Mouse (Mus musculus) forebrain, embryonic 10.5 days (tissue): ENCODE results near the gene Wnt7b. TPM values are rescaled to one million over a fixed set of nuclear protein-coding genes. Genes with fewer than 3 reads are reported as not detected.

Experiments used
- DNase-seq: peaks from one replicate; pipeline ENCODE4 v3.0.0-alpha.2; 2017; ENCODE audit warnings: low spot score; ENCODE audit errors: extremely low spot score
- H3K27ac ChIP-seq: fragments of 300-500 bp; sonication (generic); 2 replicates; pipeline ENCODE4 v1.5.1; 2016; ENCODE audit warnings: mild to moderate bottlenecking
- H3K27me3 ChIP-seq: fragments of 300-500 bp; sonication (generic); 2 replicates; pipeline ENCODE4 v1.6.1; 2016; ENCODE audit warnings: mild to moderate bottlenecking; ENCODE audit not compliant: poor library complexity, severe bottlenecking
- H3K36me3 ChIP-seq: fragments of 300-500 bp; sonication (generic); replicated peaks from 2 replicates; pipeline ENCODE4 v1.6.1; 2016; ENCODE audit warnings: mild to moderate bottlenecking, moderate library complexity
- H3K4me1 ChIP-seq: fragments of 300-500 bp; sonication (generic); 2 replicates; pipeline ENCODE4 v1.6.1; 2016
- H3K4me3 ChIP-seq: fragments of 300-500 bp; sonication (generic); 2 replicates; pipeline ENCODE4 v1.5.1; 2016; ENCODE audit warnings: mild to moderate bottlenecking, moderate library complexity
- H3K9me3 ChIP-seq: fragments of 300-500 bp; sonication (generic); 2 replicates; pipeline ENCODE4 v1.6.1; 2016; ENCODE audit warnings: mild to moderate bottlenecking, moderate library complexity
- WGBS: fragments of 180-500 bp; shearing (Covaris S2); methylation state at CpG from one replicate; pipeline ENCODE4 v1.1.7; 2016; 5-methylcytosine and 5-hydroxymethylcytosine counted together
- polyA plus RNA-seq: library from polyadenylated mRNA; unstranded; fragments of >200 nt; fragmentation: Nextera tagmentation; extraction: Ambion mirVana; gene quantifications from 2 replicates; pipeline ENCODE4 v1.2.1, GENCODE M21; 2016

Gene Wnt7b
- 126 and 134 TPM in 2 replicates for polyA plus RNA-seq

DNA sequence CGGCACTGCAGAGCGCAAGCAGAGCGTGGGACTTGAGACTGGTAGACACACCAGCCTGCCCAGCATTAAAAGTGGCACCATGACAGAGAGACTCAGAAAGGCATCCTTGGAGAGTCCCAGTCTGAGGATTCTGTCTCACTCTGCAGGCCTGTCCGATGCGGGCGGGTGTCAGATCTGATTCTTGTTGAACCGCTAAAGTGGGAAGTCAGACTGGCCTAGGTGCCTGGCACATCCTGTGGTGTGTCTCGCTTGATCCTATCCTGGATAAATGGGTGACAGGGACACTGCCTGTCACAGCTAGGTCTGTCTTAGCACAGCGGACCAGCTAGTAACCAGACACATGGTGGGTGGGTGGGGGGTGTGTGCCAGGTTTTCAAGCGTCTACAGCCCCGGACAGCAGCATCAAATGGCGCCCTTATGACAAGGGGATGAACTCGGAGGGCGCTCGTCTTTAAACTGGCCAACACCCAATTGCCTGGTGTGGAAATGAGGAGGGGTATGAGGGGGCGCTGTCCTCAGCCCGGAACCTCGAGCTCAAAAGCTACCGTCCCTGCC is at the start of gene Wnt7b:
Gene Wnt7b, minus strand, starts transcription at position 118 of the 555 bp plus-strand sequence.
- Histone ChIP-seq H3K36me3 (0 out of 2 replicates have a peak, but pooled peaks cover 2% of the 10 kb centered on the region), H3K27me3 (peaks cover 76% of the 10 kb centered on the region), H3K27ac (peak within 1 kb of the TSS; percentile 96), H3K4me1 (peaks cover 63% of the 10 kb centered on the region), H3K9me3 (no peaks in the 10 kb centered on the region), H3K4me3 (peak within 1 kb of the TSS; percentile 80)
- DNase-seq: peak; percentile 56
- 3% methylated on average over 19 of the region's 19 CpGs for WGBS

- Histone ChIP-seq H3K4me1 (peaks cover 30% of the 10 kb centered on the region), H3K4me3 (no peak overlapping the region), H3K27me3 (peaks cover 65% of the 10 kb centered on the region), H3K27ac (no peak overlapping the region), H3K9me3 (no peaks in the 10 kb centered on the region), H3K36me3 (no peaks in the 10 kb centered on the region)
- DNase-seq: no peak
- 43% methylated on average over 2 of the region's 2 CpGs for WGBS
Measured at GRCm38 (mm10) chr15:85631591-85631990, 49.3 kb upstream of the Wnt7b start.

- Histone ChIP-seq H3K4me1 (peaks cover 38% of the 10 kb centered on the region), H3K27me3 (peaks cover 72% of the 10 kb centered on the region), H3K27ac (no peak overlapping the region), H3K9me3 (no peaks in the 10 kb centered on the region), H3K4me3 (no peak overlapping the region), H3K36me3 (no peaks in the 10 kb centered on the region)
- WGBS: 80% methylated on average over 7 of the region's 7 CpGs
- no peak for DNase-seq
Measured at GRCm38 (mm10) chr15:85629924-85630545, 47.8 kb upstream of the Wnt7b start.

GRCm38 (mm10) chr15:85625666-85626279 is 43.5 kb upstream of the Wnt7b start:
- Histone ChIP-seq H3K27me3 (peaks cover 99% of the 10 kb centered on the region), H3K4me1 (peaks cover 11% of the 10 kb centered on the region), H3K27ac (peak overlapping the region; percentile 86), H3K36me3 (no peaks in the 10 kb centered on the region), H3K9me3 (peaks cover 8% of the 10 kb centered on the region; the same call in 1 of the 2 replicates), H3K4me3 (peak overlapping the region; percentile 52)
- peak; percentile 54 for DNase-seq
- 3% methylated on average over 68 of the region's 68 CpGs for WGBS

GRCm38 (mm10) chr15:85622213-85622612 is 39.9 kb upstream of the Wnt7b start:
- Histone ChIP-seq H3K36me3 (no peaks in the 10 kb centered on the region), H3K27me3 (peaks cover 88% of the 10 kb centered on the region), H3K4me1 (peaks cover 11% of the 10 kb centered on the region), H3K4me3 (no peak overlapping the region), H3K9me3 (peaks cover 8% of the 10 kb centered on the region; the same call in 1 of the 2 replicates), H3K27ac (no peak overlapping the region)
- no peak for DNase-seq
- WGBS: 83% methylated on average over 13 of the region's 13 CpGs

GRCm38 (mm10) chr15:85615537-85616100 is 33.3 kb upstream of the Wnt7b start:
- no peak overlapping the region for H3K4me3 ChIP-seq
- WGBS: 24% methylated on average over 21 of the region's 21 CpGs
- DNase-seq: no peak
- H3K4me1 ChIP-seq: peaks cover 11% of the 10 kb centered on the region; the same call in 1 of the 2 replicates
- H3K9me3 ChIP-seq: peaks cover 4% of the 10 kb centered on the region; the same call in 1 of the 2 replicates
- H3K36me3 ChIP-seq: no peaks in the 10 kb centered on the region
- peaks cover 86% of the 10 kb centered on the region for H3K27me3 ChIP-seq
- no peak overlapping the region for H3K27ac ChIP-seq

DNA sequence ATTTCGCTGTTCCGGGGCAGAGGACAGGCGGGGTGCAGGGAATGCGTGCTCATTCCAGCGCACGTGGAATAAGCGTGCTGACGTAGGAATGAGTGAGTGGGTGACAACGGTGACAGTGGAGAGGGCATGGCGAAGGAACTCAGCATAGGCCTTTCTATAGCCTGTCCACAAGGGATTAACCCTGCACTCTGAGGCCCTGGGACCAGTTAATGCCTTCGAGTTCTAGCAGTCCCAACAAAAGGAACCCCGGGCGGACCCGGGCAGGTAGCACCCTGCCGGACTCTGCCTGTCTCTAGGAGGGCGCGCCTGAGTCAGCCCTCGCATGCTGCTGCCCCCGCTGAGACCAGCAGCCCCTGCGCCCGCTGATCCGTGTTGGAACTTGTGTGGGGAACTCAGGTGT is 32.8 kb upstream of the Wnt7b start:
- WGBS: 36% methylated on average over 22 of the region's 22 CpGs
- Histone ChIP-seq H3K27me3 (peaks cover 86% of the 10 kb centered on the region), H3K27ac (no peak overlapping the region), H3K4me1 (peaks cover 12% of the 10 kb centered on the region; the same call in 1 of the 2 replicates), H3K4me3 (no peak overlapping the region), H3K36me3 (no peaks in the 10 kb centered on the region), H3K9me3 (peaks cover 4% of the 10 kb centered on the region; the same call in 1 of the 2 replicates)
- DNase-seq: no peak

GRCm38 (mm10) chr15:85613358-85614266 is 31.3 kb upstream of the Wnt7b start:
- Histone ChIP-seq H3K27ac (no peak overlapping the region), H3K9me3 (peaks cover 4% of the 10 kb centered on the region; the same call in 1 of the 2 replicates), H3K4me3 (no peak overlapping the region), H3K4me1 (peaks cover 12% of the 10 kb centered on the region; the same call in 1 of the 2 replicates), H3K27me3 (peaks cover 79% of the 10 kb centered on the region), H3K36me3 (no peaks in the 10 kb centered on the region)
- 87% methylated on average over 17 of the region's 17 CpGs for WGBS
- no peak for DNase-seq

DNA sequence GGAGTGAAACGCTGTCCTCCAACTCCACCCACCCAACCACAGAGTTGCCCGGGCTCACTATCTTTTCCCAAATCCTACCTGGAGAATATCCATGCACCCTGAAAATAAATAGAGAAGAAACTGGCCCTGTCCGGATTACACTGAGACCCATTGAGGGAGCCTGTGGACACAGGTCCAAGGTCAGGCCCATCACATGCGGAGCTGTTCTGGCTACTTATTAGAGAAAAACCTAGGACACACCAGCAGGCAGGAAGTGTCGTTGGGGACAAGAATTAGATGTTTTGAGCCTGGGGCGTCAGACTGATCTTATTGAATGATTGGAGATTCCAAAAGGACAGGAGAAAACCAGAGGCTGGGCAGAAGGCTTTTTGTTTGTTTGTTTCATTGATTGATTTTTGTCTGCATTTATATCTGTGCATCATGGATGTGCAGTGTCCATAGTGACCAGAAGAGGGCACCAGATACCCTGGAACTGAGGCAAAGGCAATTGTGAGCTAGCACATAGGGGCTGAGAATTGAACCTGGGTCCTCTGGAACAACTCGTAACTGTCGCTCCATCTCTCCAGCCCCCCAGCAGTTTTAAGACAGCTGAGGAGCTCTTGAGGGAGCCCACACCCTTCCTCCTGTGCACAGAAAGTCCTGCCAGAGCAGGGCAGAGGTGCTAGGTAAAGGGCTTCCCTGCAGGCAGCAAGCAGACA is 30.5 kb upstream of the Wnt7b start:
- Histone ChIP-seq H3K4me1 (peaks cover 12% of the 10 kb centered on the region; the same call in 1 of the 2 replicates), H3K9me3 (peaks cover 4% of the 10 kb centered on the region; the same call in 1 of the 2 replicates), H3K4me3 (no peak overlapping the region), H3K27me3 (peaks cover 76% of the 10 kb centered on the region), H3K36me3 (no peaks in the 10 kb centered on the region), H3K27ac (no peak overlapping the region)
- WGBS: 74% methylated on average over 8 of the region's 8 CpGs
- DNase-seq: no peak

DNA sequence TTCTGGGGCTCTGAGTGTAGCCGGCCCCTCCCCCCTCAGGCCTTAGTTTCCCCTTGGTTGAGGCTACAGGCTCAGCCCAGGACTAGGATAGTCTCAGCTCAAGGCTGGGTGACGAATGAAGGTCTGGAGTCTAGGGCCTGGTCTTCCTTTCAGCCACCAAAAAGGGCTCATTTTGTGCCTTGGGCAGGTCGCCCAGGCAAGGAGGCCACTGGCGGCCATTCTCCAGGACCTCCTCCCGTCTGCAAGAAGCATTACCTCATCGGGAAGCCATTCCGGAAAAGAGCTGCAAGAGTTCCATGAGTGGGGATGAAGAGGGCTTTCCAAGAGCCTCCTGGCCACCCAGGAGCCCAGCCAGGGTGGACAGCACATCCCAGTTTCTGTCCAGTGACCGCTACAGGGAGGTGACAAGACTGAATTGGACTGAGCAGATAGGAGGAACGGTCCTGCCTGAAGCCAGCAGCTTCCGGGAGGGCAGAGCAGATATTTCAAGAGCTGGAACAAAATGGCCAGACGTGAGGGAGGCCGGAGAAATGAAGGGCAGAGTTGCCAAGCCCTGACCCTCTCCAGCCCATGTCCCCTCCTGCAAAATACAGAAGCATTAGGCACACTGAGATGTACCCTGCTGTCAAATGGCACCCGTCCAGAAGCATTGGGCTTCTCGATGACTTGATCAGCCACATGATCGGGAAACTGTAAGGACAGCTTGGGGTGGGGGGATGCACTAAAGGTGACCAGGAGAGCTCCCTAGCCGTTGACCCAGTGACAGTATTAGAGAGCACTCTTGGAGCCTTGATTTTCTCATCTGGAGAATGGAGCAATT is 29.6 kb upstream of the Wnt7b start:
- Histone ChIP-seq H3K4me1 (peaks cover 12% of the 10 kb centered on the region; the same call in 1 of the 2 replicates), H3K9me3 (peaks cover 4% of the 10 kb centered on the region; the same call in 1 of the 2 replicates), H3K36me3 (no peaks in the 10 kb centered on the region), H3K4me3 (no peak overlapping the region), H3K27ac (no peak overlapping the region), H3K27me3 (peaks cover 69% of the 10 kb centered on the region)
- DNase-seq: no peak
- 84% methylated on average over 16 of the region's 16 CpGs for WGBS
